Mouse (Mus musculus) testis, adult 2 months (tissue): ENCODE data around the gene Dapk2.

Source experiments
- CTCF ChIP-seq: fragments of 200-500 bp; IDR thresholded peaks from 2 replicates; pipeline ENCODE4 v1.5.1; 2012; ENCODE audit warnings: low read depth, mild to moderate bottlenecking, inconsistent platforms, low read length, moderate library complexity; ENCODE audit not compliant: control insufficient read depth, insufficient read depth, insufficient replicate concordance
- POLR2A ChIP-seq: fragments of 200-500 bp; IDR thresholded peaks from 2 replicates; pipeline ENCODE4 v1.6.1; 2012; ENCODE audit warnings: low read depth, mild to moderate bottlenecking, inconsistent platforms, low read length, moderate library complexity; ENCODE audit not compliant: control insufficient read depth

DNA sequence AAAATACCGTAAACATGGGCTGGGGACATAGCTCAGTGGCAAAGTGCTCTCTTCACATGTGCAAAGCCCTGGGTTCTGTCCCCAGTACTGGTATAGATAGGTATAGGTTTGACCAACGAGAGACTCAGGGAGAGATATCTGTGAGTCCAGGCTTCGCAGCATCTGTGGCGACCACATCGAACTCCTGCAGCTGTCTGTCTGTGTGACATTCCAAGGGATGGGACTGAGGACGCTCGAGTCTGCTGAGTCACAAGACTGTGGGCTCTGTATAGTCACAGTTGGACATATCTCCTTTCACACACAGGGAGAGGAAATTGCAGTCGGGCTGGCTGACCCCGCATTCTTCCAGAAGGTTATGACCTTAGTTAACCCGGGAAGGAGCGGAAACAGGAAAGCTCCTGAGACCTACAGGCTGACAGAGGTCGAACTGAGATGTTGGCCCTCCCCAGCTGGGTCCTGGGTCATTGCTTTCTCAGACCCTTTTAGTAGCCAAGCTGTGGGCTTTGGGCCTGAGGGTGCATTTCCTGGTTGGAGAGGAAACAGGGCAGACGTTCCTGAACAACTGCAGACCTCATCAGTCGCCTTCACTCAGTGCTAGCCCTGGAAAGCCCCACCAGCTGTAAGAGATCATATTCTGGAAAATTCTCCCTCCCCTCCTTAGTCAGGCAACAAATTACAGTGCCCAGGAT is 118.8 kb downstream of the Dapk2 start:
- TF ChIP-seq POLR2A = no peak
- TF ChIP-seq CTCF = no peak
